Mouse (Mus musculus) kidney, embryonic 14.5 days (tissue): ENCODE data around the gene Fam171a1. TPM values are rescaled to one million over a fixed set of nuclear protein-coding genes. Genes with fewer than 3 reads are reported as not detected.
A peak's percentile ranks its signal among the peaks of the same experiment; 100 is the strongest.
"Not testable (repeated sequence)": the region's sequence is repeated elsewhere in the genome, so short reads cannot be mapped to it uniquely, and the experiment has no call there.

ENCODE experiments used
- ATAC-seq: fragments of 200-750 bp; cut with Nextera tagmentation; 2 replicates; pipeline ENCODE4 v1.8.0; 2017; ENCODE audit warnings: moderate number of reproducible peaks, mild to moderate bottlenecking, moderate TSS enrichment, moderate library complexity; ENCODE audit not compliant: low FRiP score, low TSS enrichment
- H3K27ac ChIP-seq: fragments of 300-500 bp; sonication (generic); 2 replicates; pipeline ENCODE4 v1.5.1; 2014; ENCODE audit warnings: low read depth, mild to moderate bottlenecking, low read length, moderate library complexity, mixed read lengths
- H3K27me3 ChIP-seq: fragments of 300-500 bp; sonication (generic); 2 replicates; pipeline ENCODE4 v1.6.1; 2014; ENCODE audit warnings: mild to moderate bottlenecking, low read length; ENCODE audit not compliant: control insufficient read depth, insufficient read depth
- H3K36me3 ChIP-seq: fragments of 300-500 bp; sonication (generic); 2 replicates; pipeline ENCODE4 v1.6.1; 2014; ENCODE audit warnings: low read length, mixed read lengths; ENCODE audit not compliant: control insufficient read depth, insufficient read depth
- H3K4me1 ChIP-seq: fragments of 300-500 bp; sonication (generic); 2 replicates; pipeline ENCODE4 v1.6.1; 2014; ENCODE audit warnings: low read length, mixed read lengths; ENCODE audit not compliant: control insufficient read depth, insufficient read depth
- H3K4me2 ChIP-seq: fragments of 300-500 bp; sonication (generic); replicated peaks from 2 replicates; pipeline ENCODE4 v1.6.1; 2014; ENCODE audit warnings: low read depth, mild to moderate bottlenecking, low read length
- H3K4me3 ChIP-seq: fragments of 300-500 bp; sonication (generic); 2 replicates; pipeline ENCODE4 v1.5.1; 2014; ENCODE audit warnings: mild to moderate bottlenecking, low read length
- H3K9ac ChIP-seq: fragments of 300-500 bp; sonication (generic); 2 replicates; pipeline ENCODE4 v1.6.1; 2014; ENCODE audit warnings: low read depth, mild to moderate bottlenecking, low read length, moderate library complexity
- H3K9me3 ChIP-seq: fragments of 300-500 bp; sonication (generic); 2 replicates; pipeline ENCODE4 v1.6.1; 2016; ENCODE audit warnings: low read length; ENCODE audit not compliant: control insufficient read depth
- WGBS: fragments of 180-500 bp; shearing (Covaris S2); extraction: QIAGEN DNeasy Blood & Tissue Kit; methylation state at CpG from one replicate; pipeline ENCODE4 v1.1.7; 2014; 5-methylcytosine and 5-hydroxymethylcytosine counted together
- polyA plus RNA-seq: library from polyadenylated mRNA; unstranded; fragments of >200 nt; fragmentation: Nextera tagmentation; extraction: Ambion mirVana; gene quantifications from 2 replicates; pipeline ENCODE4 v1.2.1, GENCODE M21; 2014

The Fam171a1 gene
- polyA plus RNA-seq: 24.3 and 55.7 TPM in 2 replicates

- Histone ChIP-seq H3K4me1 (no peaks in the 10 kb centered on the region), H3K27me3 (no peaks in the 10 kb centered on the region), H3K36me3 (no peaks in the 10 kb centered on the region), H3K9me3 (no peaks in the 10 kb centered on the region), H3K4me2 (no peak within 1 kb of the TSS), H3K27ac (peak within 1 kb of the TSS; percentile 12; the same call in 1 of the 2 replicates), H3K9ac (0 out of 2 replicates have a peak within 1 kb of the TSS, but pooled peaks have one; percentile 1), H3K4me3 (no peak within 1 kb of the TSS; the same call in 1 of the 2 replicates)
- 73% methylated on average over 4 of the region's 4 CpGs for WGBS
- no peak for ATAC-seq
Observed at GRCm38 (mm10) chr2:3113866-3114265, at the start of gene Fam171a1. Gene Fam171a1, plus strand, starts transcription at chr2:3114224.

- Histone ChIP-seq H3K9me3 (peaks cover 3% of the 10 kb centered on the region; the same call in 1 of the 2 replicates), H3K36me3 (no peaks in the 10 kb centered on the region), H3K9ac (no peak overlapping the region), H3K27me3 (no peaks in the 10 kb centered on the region), H3K4me2 (no peak overlapping the region), H3K4me1 (no peaks in the 10 kb centered on the region), H3K4me3 (no peak overlapping the region), H3K27ac (no peak overlapping the region)
- 90% methylated on average over 1 of the region's 1 CpGs for WGBS
- no peak for ATAC-seq
Observed at GRCm38 (mm10) chr2:3069140-3069539, 44.9 kb upstream of the Fam171a1 start.

GRCm38 (mm10) chr2:3088361-3088760 is 25.7 kb upstream of the Fam171a1 start:
- ATAC-seq, H3K4me1 ChIP-seq, H3K9ac ChIP-seq, H3K27me3 ChIP-seq, H3K4me3 ChIP-seq, H3K4me2 ChIP-seq, H3K36me3 ChIP-seq, H3K27ac ChIP-seq, H3K9me3 ChIP-seq: not testable (repeated sequence)
- WGBS: 80% methylated on average over 3 of the region's 3 CpGs

GRCm38 (mm10) chr2:3089274-3089673 is 24.8 kb upstream of the Fam171a1 start:
- Histone ChIP-seq H3K4me2 (no peak overlapping the region), H3K27me3 (no peaks in the 10 kb centered on the region), H3K36me3 (no peaks in the 10 kb centered on the region), H3K4me1 (no peaks in the 10 kb centered on the region), H3K27ac (no peak overlapping the region), H3K9ac (no peak overlapping the region), H3K9me3 (no peaks in the 10 kb centered on the region), H3K4me3 (no peak overlapping the region)
- ATAC-seq: no peak
- 20% methylated on average over 1 of the region's 1 CpGs for WGBS

GRCm38 (mm10) chr2:3096101-3096500 is 17.9 kb upstream of the Fam171a1 start:
- H3K4me1 ChIP-seq: no peaks in the 10 kb centered on the region
- ATAC-seq: no peak
- WGBS: 76% methylated on average over 1 of the region's 1 CpGs

GRCm38 (mm10) chr2:3099971-3100370 is 14.1 kb upstream of the Fam171a1 start:
- 81% methylated on average over 4 of the region's 4 CpGs for WGBS
- ATAC-seq: no peak
- Histone ChIP-seq H3K4me1 (no peaks in the 10 kb centered on the region), H3K9ac (no peak overlapping the region), H3K4me2 (no peak overlapping the region), H3K9me3 (no peaks in the 10 kb centered on the region), H3K27ac (no peak overlapping the region), H3K4me3 (no peak overlapping the region), H3K36me3 (no peaks in the 10 kb centered on the region), H3K27me3 (no peaks in the 10 kb centered on the region)

More at GRCm38 (mm10) chr2:3096101-3096500, 17.9 kb upstream of the Fam171a1 start:
- Histone ChIP-seq H3K4me2 (no peak overlapping the region), H3K27ac (no peak overlapping the region), H3K9ac (no peak overlapping the region), H3K4me3 (no peak overlapping the region), H3K27me3 (no peaks in the 10 kb centered on the region), H3K9me3 (no peaks in the 10 kb centered on the region), H3K36me3 (no peaks in the 10 kb centered on the region)

- H3K4me1 ChIP-seq: no peaks in the 10 kb centered on the region
- 84% methylated on average over 2 of the region's 2 CpGs for WGBS
- H3K36me3 ChIP-seq: no peaks in the 10 kb centered on the region
- H3K4me2 ChIP-seq: no peak overlapping the region
- H3K9me3 ChIP-seq: no peaks in the 10 kb centered on the region
- H3K27ac ChIP-seq: no peak overlapping the region
- ATAC-seq: no peak
- H3K4me3 ChIP-seq: no peak overlapping the region
- H3K9ac ChIP-seq: no peak overlapping the region
- no peaks in the 10 kb centered on the region for H3K27me3 ChIP-seq
Observed at GRCm38 (mm10) chr2:3101292-3101957, 12.6 kb upstream of the Fam171a1 start.

- no peaks in the 10 kb centered on the region for H3K4me1 ChIP-seq
- no peaks in the 10 kb centered on the region for H3K36me3 ChIP-seq
- no peak for ATAC-seq
- H3K4me3 ChIP-seq: no peak overlapping the region
- no peaks in the 10 kb centered on the region; the same call in 1 of the 2 replicates for H3K27me3 ChIP-seq
- H3K27ac ChIP-seq: no peak overlapping the region
- H3K4me2 ChIP-seq: no peak overlapping the region
- no peaks in the 10 kb centered on the region for H3K9me3 ChIP-seq
- 53% methylated on average over 3 of the region's 3 CpGs for WGBS
- no peak overlapping the region for H3K9ac ChIP-seq
Observed at GRCm38 (mm10) chr2:3102360-3102759, 11.7 kb upstream of the Fam171a1 start.

GRCm38 (mm10) chr2:3107471-3107870 is 6.6 kb upstream of the Fam171a1 start:
- H3K9ac ChIP-seq: no peak overlapping the region
- no peaks in the 10 kb centered on the region for H3K36me3 ChIP-seq
- no peaks in the 10 kb centered on the region for H3K4me1 ChIP-seq
- WGBS: 88% methylated on average over 4 of the region's 4 CpGs
- no peak overlapping the region for H3K4me3 ChIP-seq
- no peak for ATAC-seq
- no peak overlapping the region for H3K27ac ChIP-seq
- no peak overlapping the region for H3K4me2 ChIP-seq
- H3K27me3 ChIP-seq: no peaks in the 10 kb centered on the region; the same call in 1 of the 2 replicates
- no peaks in the 10 kb centered on the region for H3K9me3 ChIP-seq
